Mouse (Mus musculus) kidney, postnatal 0 days (tissue): ENCODE measurements around the gene Ehmt2. TPM values are rescaled to one million over a fixed set of nuclear protein-coding genes. Genes with fewer than 3 reads are reported as not detected.
A peak's percentile ranks its signal among the peaks of the same experiment; 100 is the strongest.
"Not testable (repeated sequence)": the region's sequence is repeated elsewhere in the genome, so short reads cannot be mapped to it uniquely, and the experiment has no call there.

Experiments
- ATAC-seq: fragments of 200-750 bp; cut with Nextera tagmentation; replicated peaks from 2 replicates; pipeline ENCODE4 v1.8.0; 2017; ENCODE audit warnings: low read depth, moderate number of reproducible peaks, moderate TSS enrichment, moderate library complexity; ENCODE audit not compliant: low FRiP score
- DNase-seq: peaks from one replicate; pipeline ENCODE4 v3.0.0-alpha.2; 2016; ENCODE audit warnings: low spot score
- H3K27ac ChIP-seq: fragments of 300-500 bp; sonication (generic); 2 replicates; pipeline ENCODE4 v1.5.1; 2014; ENCODE audit warnings: mild to moderate bottlenecking
- H3K27me3 ChIP-seq: fragments of 300-500 bp; sonication (generic); 2 replicates; pipeline ENCODE4 v1.6.1; 2014; ENCODE audit warnings: low read length, mixed read lengths; ENCODE audit not compliant: insufficient read depth
- H3K36me3 ChIP-seq: fragments of 300-500 bp; sonication (generic); 2 replicates; pipeline ENCODE4 v1.6.1; 2014; ENCODE audit warnings: low read length, mixed read lengths; ENCODE audit not compliant: insufficient read depth
- H3K4me1 ChIP-seq: fragments of 300-500 bp; sonication (generic); replicated peaks from 2 replicates; pipeline ENCODE4 v1.6.1; 2014; ENCODE audit warnings: antibody characterized with exemption, low read length, mixed read lengths; ENCODE audit not compliant: insufficient read depth
- H3K4me2 ChIP-seq: fragments of 300-500 bp; sonication (generic); 2 replicates; pipeline ENCODE4 v1.6.1; 2014; ENCODE audit warnings: mild to moderate bottlenecking, low read length, moderate library complexity, mixed read lengths
- H3K4me3 ChIP-seq: fragments of 300-500 bp; sonication (generic); replicated peaks from 2 replicates; pipeline ENCODE4 v1.5.1; 2014; ENCODE audit warnings: low read depth, low read length
- H3K9ac ChIP-seq: fragments of 300-500 bp; sonication (generic); 2 replicates; pipeline ENCODE4 v1.6.1; 2014; ENCODE audit warnings: low read depth, low read length
- H3K9me3 ChIP-seq: fragments of 300-500 bp; sonication (generic); replicated peaks from 2 replicates; pipeline ENCODE4 v1.6.1; 2016; ENCODE audit warnings: low read length, inconsistent platforms, mixed read lengths
- CTCF ChIP-seq: IDR thresholded peaks from 2 replicates; pipeline ENCODE4 v1.5.1; 2016; ENCODE audit warnings: antibody characterized with exemption, low read depth, mild to moderate bottlenecking, moderate library complexity
- WGBS: fragments of 180-500 bp; shearing (Covaris S2); extraction: QIAGEN DNeasy Blood & Tissue Kit; methylation state at CpG from one replicate; pipeline ENCODE4 v1.1.7; 2014; 5-methylcytosine and 5-hydroxymethylcytosine counted together
- polyA plus RNA-seq: library from polyadenylated mRNA; unstranded; fragments of >200 nt; fragmentation: Nextera tagmentation; extraction: Ambion mirVana; gene quantifications from 2 replicates; pipeline ENCODE4 v1.2.1, GENCODE M21; 2015

Ehmt2 gene
- polyA plus RNA-seq, 1 experiment from 2014 or later = 44.1 TPM

DNA sequence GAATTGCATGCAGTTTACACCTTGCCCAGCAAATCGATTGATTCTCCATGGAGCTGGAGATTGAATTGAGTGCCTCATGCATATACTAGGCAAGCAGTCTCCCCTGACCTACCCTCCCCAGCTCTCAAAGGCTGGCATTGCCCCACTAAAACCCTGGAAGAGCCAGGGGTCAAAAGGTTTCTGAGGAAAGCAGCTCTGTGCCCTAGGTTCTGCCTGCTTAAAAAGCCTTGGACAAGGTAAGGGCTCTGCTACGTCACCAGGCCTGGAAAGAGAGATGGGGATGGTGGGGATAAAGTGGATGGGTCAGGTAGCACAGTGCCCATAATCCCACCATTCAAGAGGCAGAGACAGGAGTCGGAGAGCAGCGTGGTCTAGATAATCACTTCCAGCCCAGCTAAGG lies 56.6 kb downstream of the Ehmt2 start:
- no peak overlapping the region for H3K4me2 ChIP-seq
- H3K27me3 ChIP-seq = no peaks in the 10 kb centered on the region
- WGBS = 88% methylated on average over 4 of the region's 4 CpGs

DNA sequence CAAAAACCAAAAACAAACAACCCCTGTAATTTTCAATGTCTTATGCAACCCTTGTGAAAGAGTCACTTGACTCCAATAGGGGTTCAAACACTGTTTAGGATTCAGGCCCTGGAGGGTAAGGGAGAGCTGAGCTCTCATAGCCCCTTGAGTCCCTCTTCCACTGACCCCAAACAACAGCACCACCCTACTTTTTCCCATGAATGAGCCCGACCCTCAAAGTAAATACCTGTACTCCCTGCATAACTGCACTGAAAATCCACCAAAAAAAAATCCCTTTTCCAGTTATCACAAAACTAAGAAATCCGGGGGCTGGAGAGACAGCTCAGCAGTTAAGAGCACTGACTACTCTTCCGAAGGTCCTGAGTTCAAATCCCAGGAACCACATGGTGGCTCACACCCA lies 57.6 kb downstream of the Ehmt2 start:
- Histone ChIP-seq H3K4me1 (0 out of 2 replicates have a peak, but pooled peaks cover 7% of the 10 kb centered on the region), H3K4me3 (no peak overlapping the region), H3K27ac (no peak overlapping the region), H3K9me3 (no peaks in the 10 kb centered on the region), H3K4me2 (no peak overlapping the region), H3K36me3 (peaks cover 1% of the 10 kb centered on the region; the same call in 1 of the 2 replicates), H3K27me3 (no peaks in the 10 kb centered on the region), H3K9ac (no peak overlapping the region)
- 81% methylated on average over 3 of the region's 3 CpGs for WGBS
- DNase-seq (no peak), ATAC-seq (no peak)
- TF ChIP-seq CTCF = no peak

More for the DNA sequence above, 56.6 kb downstream of the Ehmt2 start:
- no peak for TF ChIP-seq CTCF
- Histone ChIP-seq H3K9me3 (no peaks in the 10 kb centered on the region), H3K27ac (no peak overlapping the region), H3K4me1 (0 out of 2 replicates have a peak, but pooled peaks cover 4% of the 10 kb centered on the region), H3K9ac (no peak overlapping the region), H3K4me3 (no peak overlapping the region), H3K36me3 (peaks cover 11% of the 10 kb centered on the region)
- ATAC-seq (no peak), DNase-seq (no peak)

DNA sequence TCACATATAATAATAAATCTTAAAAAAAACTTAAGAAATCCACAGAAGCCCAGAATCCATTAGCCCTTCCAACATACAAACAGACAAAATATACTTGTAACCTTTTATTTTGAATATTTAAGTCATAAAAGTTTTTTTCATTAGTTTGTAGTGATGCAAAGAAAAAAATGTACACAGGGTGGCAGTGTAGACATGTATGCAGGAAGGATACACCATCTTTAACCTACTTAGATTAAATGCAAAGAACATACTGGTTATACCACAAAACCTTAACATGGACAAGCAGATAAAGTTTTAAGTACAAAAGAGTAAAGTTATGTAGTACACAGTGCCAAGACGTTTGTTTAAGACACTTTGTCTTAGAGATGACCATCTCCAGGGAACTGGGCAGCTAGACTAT lies 58.1 kb downstream of the Ehmt2 start:
- ATAC-seq (no peak), DNase-seq (peak; percentile 84)
- Histone ChIP-seq H3K4me2 (no peak overlapping the region), H3K27me3 (no peaks in the 10 kb centered on the region), H3K9ac (no peak overlapping the region), H3K36me3 (no peaks in the 10 kb centered on the region), H3K4me3 (no peak overlapping the region), H3K4me1 (0 out of 2 replicates have a peak, but pooled peaks cover 5% of the 10 kb centered on the region), H3K27ac (no peak overlapping the region), H3K9me3 (no peaks in the 10 kb centered on the region)
- 32% methylated on average over 1 of the region's 1 CpGs for WGBS
- TF ChIP-seq CTCF = peak; percentile 70

DNA sequence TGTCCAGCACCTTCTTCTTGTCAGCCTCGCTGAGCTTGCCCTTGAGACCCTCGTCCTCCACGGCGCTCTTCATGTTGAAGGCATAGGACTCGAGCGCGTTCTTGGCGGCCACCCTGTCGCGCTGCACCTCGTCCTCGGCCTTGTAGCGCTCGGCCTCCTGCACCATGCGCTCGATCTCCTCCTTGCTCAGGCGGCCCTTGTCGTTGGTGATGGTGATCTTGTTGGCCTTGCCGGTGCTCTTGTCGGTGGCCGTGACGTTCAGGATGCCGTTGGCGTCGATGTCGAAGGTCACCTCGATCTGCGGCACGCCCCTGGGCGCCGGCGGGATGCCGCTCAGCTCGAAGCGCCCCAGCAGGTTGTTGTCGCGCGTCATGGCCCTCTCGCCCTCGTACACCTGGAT lies 59.0 kb downstream of the Ehmt2 start:
- H3K4me1 ChIP-seq, H3K4me3 ChIP-seq, H3K9ac ChIP-seq, DNase-seq, H3K4me2 ChIP-seq, H3K27me3 ChIP-seq, H3K9me3 ChIP-seq, H3K36me3 ChIP-seq, H3K27ac ChIP-seq, ATAC-seq: not testable (repeated sequence)
- 24% methylated on average over 28 of the region's 40 CpGs for WGBS

DNA sequence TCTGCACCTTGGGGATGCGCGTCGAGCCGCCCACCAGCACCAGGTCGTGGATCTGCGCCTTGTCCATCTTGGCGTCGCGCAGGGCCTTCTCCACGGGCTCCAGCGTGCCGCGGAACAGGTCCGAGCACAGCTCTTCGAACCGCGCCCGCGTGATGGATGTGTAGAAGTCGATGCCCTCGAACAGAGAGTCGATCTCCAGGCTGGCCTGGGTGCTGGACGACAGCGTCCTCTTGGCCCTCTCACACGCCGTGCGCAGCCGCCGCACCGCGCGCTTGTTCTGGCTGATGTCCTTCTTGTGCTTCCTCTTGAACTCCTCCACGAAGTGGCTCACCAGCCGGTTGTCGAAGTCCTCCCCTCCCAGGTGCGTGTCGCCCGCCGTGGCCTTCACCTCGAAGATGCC lies 59.7 kb downstream of the Ehmt2 start:
- not testable (repeated sequence) for DNase-seq, H3K4me3 ChIP-seq, H3K9me3 ChIP-seq, ATAC-seq, H3K9ac ChIP-seq, H3K36me3 ChIP-seq, H3K4me1 ChIP-seq, H3K4me2 ChIP-seq, H3K27me3 ChIP-seq, H3K27ac ChIP-seq
- 20% methylated on average over 16 of the region's 40 CpGs for WGBS

DNA sequence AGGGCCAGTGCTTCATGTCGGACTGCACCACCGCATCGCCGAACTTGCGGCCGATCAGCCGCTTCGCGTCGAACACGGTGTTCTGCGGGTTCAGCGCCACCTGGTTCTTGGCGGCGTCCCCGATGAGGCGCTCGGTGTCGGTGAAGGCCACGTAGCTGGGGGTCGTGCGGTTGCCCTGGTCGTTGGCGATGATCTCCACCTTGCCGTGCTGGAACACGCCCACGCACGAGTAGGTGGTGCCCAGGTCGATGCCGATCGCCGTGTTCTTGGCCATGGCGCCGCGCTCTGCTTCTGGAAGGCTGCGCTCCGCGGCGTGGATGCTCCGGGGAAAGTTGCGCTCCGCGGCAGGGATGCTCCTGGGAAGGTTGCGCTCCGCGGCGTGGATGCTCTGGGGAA lies 60.5 kb downstream of the Ehmt2 start:
- H3K9ac ChIP-seq, DNase-seq, H3K36me3 ChIP-seq, H3K4me1 ChIP-seq, H3K9me3 ChIP-seq, H3K27me3 ChIP-seq: not testable (repeated sequence)
- ATAC-seq = peak; percentile 22; the same call in 1 of the 2 replicates
- Histone ChIP-seq H3K4me3 (peak overlapping the region; percentile 39; the same call in 1 of the 2 replicates), H3K4me2 (peak overlapping the region; percentile 48), H3K27ac (peak overlapping the region; percentile 96; the same call in 1 of the 2 replicates)
- 2% methylated on average over 12 of the region's 47 CpGs for WGBS

DNA sequence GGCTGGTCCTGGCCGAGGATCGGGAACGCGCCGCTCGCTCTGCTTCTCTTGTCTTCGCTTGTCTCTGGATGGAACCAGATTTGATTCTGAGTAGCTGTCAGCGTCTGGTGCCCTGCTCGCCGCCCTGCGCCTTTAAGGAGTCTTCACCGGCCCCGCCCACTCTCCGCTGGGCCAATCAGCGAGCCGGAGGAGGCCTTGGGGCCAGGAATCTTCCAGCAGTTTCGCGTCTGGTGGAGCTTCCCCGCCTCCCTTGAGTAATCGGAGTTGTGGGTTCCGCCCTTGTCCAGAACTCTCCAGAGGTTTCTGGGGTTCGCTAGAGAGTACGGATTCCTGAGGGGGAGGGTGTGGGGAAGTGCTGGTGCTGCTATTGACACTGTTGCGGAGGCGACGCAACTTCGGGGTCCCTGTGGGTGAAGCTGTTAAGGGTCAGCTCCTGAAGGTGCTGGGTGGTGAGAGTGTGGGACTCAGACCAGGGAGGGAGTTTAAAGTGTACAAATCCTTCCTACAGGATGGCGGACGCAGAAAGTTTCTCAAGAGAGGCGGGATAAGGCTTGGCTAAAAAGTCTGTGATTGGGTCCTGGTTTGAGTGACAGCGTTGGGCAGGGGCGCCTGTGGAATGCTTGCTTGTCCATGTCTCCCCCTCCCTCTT lies 61.0 kb downstream of the Ehmt2 start, which contains the start of gene Hspa1b:
Gene Hspa1b (minus strand): TSS at position 109 of the 649 bp plus-strand sequence.
- not testable (repeated sequence) for H3K36me3 ChIP-seq, H3K9me3 ChIP-seq, H3K4me1 ChIP-seq, H3K27me3 ChIP-seq
- DNase-seq = peak; percentile 97
- peak; percentile 89 for ATAC-seq
- under 1% methylated on average over 29 of the region's 32 CpGs for WGBS
- peak within 1 kb of the TSS; percentile 43; the same call in 1 of the 2 replicates for H3K9ac ChIP-seq
- H3K27ac ChIP-seq = peak within 1 kb of the TSS; percentile 96
- peak within 1 kb of the TSS; percentile 39 for H3K4me3 ChIP-seq
- H3K4me2 ChIP-seq = peak within 1 kb of the TSS; percentile 62
